Mouse (Mus musculus): ENCODE results near the gene Chd4.

- TF ChIP-seq POLR2A (IDR thresholded peaks at IDR 0.05; ENCODE audit: borderline replicate concordance, extremely low read depth, low read depth, low read length) (no peak), CTCF (IDR thresholded peaks at IDR 0.05; ENCODE audit: insufficient read depth, low read length) (no peak)
Observed at GRCm38 (mm10) chr6:125071896-125072279, 23.9 kb upstream of the Chd4 start.
